ENCODE assay signal across 23 mouse cellular contexts in the genomic region with DNA sequence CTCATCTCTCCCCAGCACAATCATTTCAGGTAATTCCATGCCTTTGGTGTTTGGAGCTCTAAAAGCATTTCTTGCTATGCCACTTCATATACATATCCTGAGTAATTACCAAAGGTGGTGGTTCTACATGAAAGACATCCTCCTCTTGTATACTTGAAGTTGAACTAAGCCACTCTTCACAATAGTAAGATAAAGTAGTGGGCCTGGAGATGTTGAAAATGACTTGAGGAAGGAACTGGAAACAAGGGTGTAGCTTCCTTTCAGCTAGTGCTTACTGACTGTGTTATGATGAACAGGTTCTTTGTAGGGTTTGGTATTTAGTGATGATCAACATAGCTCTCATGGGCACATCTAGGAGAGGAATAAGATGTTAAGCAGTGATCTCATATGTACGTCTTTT.
"Had no signal": no experiment of that assay in that cellular context is flagged by ENCODE, and none has a peak within 500 bp of the region (broad histone marks: within the 10 kb centered on the region; RNA-seq: fewer than 3 reads in every experiment).

No protein-coding gene starts in this region.

- H3K27me3 ChIP-seq: heart, embryonic 13.5 days; hindbrain, embryonic 12.5 days; intestine, embryonic 15.5 days; limb, embryonic 12.5 days had no signal

- DNase-seq: gastrocnemius, postnatal 14 days; heart, postnatal 10 days; heart, postnatal 4 days; kidney, adult 18-20 months; kidney, adult 8-10 months; kidney, postnatal 10 days; kidney, postnatal 25 days; kidney, postnatal 4 days; liver had no signal

- H3K9ac ChIP-seq: heart, embryonic 13.5 days; hindbrain, embryonic 12.5 days; hindbrain, embryonic 14.5 days; intestine, embryonic 15.5 days; limb, embryonic 12.5 days had no signal

- H3K36me3 ChIP-seq: heart, embryonic 13.5 days; hindbrain, embryonic 10.5 days; hindbrain, embryonic 12.5 days; intestine, embryonic 15.5 days; limb, embryonic 10.5 days; limb, embryonic 12.5 days had no signal

- ATAC-seq: forebrain, embryonic 16.5 days; hindbrain, embryonic 16.5 days; inflammation-experienced regulatory T-cells, adult 6 months; intestine, embryonic 15.5 days; intestine, postnatal 0 days had no signal

- H3K27ac ChIP-seq: heart, embryonic 13.5 days; hindbrain, embryonic 10.5 days; hindbrain, embryonic 12.5 days; hindbrain, embryonic 14.5 days; intestine, embryonic 15.5 days; layer of hippocampus, adult 2 months; left cerebral cortex, adult 2 months; limb, embryonic 10.5 days; limb, embryonic 12.5 days had no signal

- H3K4me2 ChIP-seq: heart, embryonic 13.5 days; hindbrain, embryonic 12.5 days; hindbrain, embryonic 14.5 days; intestine, embryonic 15.5 days; limb, embryonic 12.5 days; liver, embryonic 11.5 days had no signal

- H3K9me3 ChIP-seq: heart, embryonic 13.5 days; hindbrain, embryonic 10.5 days; hindbrain, embryonic 12.5 days; intestine, embryonic 15.5 days; limb, embryonic 10.5 days; limb, embryonic 12.5 days had no signal

- H3K4me3 ChIP-seq: heart, embryonic 13.5 days; hindbrain, embryonic 10.5 days; hindbrain, embryonic 12.5 days; intestine, embryonic 15.5 days; layer of hippocampus, adult 2 months; left cerebral cortex, adult 2 months; limb, embryonic 10.5 days; limb, embryonic 12.5 days had no signal
